Mouse (Mus musculus): ENCODE data around the gene Erp27.
A peak's percentile ranks its signal among the peaks of the same experiment; 100 is the strongest.
"Not testable (repeated sequence)": the region's sequence is repeated elsewhere in the genome, so short reads cannot be mapped to it uniquely, and the experiment has no call there.

Erp27 gene

DNA sequence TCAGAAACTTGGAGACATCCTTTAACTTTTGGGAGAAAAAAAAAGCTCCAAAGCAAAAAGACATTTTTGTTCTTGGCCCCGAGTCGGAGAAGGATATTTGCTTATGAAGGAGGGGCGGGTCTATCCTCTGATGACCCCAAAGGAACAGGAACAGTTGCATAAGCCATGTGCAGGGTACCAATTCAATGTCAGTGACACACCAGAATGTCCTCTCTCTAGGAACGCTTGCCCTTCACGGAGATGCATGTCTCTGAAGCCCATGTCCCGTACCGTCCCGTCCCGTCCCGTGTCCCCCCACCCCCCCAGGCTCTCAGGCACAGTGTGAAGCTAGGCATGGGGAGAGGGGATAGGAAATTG, 15.1 kb downstream of the Erp27 start:
- peak; percentile 71 to 72 for DNase-seq (ENCODE audit: low spot score in 2 of 2)

GRCm38 (mm10) chr6:136906283-136906936, 15.6 kb downstream of the Erp27 start:
- DNase-seq (ENCODE audit: low spot score in 2 of 2), result peak in 1 of 2 experiments; percentile 54

GRCm38 (mm10) chr6:136903885-136904470, 18.0 kb downstream of the Erp27 start:
- DNase-seq (ENCODE audit: low spot score in 2 of 2), result no peak

GRCm38 (mm10) chr6:136902527-136902926, 19.5 kb downstream of the Erp27 start:
- DNase-seq (ENCODE audit: low spot score in 2 of 2), result no peak

DNA sequence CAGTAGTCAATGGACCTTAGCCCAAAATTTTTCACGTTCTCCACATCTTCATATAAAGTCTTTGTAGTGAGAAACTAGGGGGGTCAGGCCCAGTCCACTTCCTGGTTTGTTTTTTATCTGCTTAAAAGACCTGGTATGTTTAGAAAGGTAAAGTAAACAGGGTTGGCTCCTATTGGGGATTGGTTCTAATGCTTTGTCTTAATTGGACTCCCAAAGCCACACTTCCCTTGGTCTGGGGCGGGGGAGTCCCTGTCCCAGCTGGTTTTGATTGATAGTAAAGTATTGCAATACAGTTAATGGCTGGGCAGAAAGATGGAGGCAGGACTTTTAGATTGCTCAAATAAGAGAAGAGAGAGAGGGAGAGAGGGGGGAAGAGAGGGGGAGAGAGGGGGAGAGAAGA, 21.0 kb downstream of the Erp27 start:
- no peak for DNase-seq (ENCODE audit: low spot score in 2 of 2)

- DNase-seq (ENCODE audit: low spot score in 2 of 2), result no peak
Observed at GRCm38 (mm10) chr6:136900369-136901009, 21.5 kb downstream of the Erp27 start.

DNA sequence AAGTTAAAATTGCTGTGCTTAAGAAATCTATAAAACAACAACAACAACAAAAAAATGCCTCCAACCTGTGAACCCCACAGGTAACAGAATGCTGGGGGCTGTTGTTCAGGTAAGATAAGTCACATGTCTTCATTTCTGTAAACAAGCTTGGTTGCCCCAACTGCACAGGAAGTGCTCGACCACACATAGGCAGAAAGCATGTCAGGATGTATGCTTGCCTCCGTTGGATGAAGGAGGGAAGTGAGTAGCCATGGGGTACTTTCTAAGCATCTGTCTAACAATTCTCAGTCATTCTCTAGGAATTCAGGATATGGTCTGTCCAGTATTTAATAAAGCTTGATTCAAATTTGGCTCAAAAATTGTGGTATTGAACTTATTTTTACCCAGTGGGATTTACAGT, 23.0 kb downstream of the Erp27 start:
- DNase-seq (ENCODE audit: low spot score in 2 of 2), result no peak

- DNase-seq (ENCODE audit: low spot score in 2 of 2), result peak in 1 of 2 experiments; percentile 63
Observed at GRCm38 (mm10) chr6:136898222-136898621, 23.8 kb downstream of the Erp27 start.

GRCm38 (mm10) chr6:136897789-136898188, 24.2 kb downstream of the Erp27 start:
- DNase-seq (ENCODE audit: low spot score in 2 of 2), result peak in 1 of 2 experiments; percentile 71

DNA sequence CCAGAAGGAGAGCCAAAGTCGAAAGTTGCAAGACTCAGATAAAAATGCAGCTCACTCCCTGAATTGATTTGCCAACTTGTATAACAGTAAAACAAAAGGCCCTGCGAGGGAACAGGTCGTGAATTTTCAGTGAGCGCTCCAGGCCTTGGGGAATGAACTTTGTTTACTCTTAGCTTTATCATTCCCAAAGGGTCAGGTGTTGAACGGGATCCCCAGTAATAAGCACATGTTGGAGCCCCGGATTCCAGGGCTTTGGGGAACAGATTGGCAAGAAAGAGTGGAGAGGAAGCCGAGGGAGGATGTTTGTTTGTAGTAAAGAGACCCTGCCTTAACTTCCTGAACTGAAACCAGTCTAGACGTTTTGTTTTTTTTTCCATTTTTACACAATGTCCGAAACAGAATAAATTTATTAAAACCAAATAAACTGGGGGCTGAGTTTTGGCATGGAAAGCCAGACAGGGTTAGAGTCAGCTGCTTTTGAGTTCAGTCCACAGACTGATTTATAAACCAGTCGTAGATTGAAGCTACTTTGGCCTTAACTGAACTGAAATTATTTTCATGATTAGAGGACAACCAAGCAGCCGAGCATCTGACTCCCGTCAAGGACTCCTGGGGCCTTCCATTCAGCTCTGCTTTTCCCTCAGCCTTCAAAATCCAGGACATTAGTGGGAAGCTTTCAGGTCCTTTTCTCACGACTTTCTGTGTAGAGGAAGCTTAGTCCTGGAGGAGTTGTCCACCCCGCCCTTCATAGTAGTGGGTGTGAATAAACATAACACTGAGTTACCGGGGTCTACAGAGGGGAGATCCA, 27.2 kb downstream of the Erp27 start:
- DNase-seq (ENCODE audit: low spot score in 2 of 2), result peak; percentile 66 to 75

DNA sequence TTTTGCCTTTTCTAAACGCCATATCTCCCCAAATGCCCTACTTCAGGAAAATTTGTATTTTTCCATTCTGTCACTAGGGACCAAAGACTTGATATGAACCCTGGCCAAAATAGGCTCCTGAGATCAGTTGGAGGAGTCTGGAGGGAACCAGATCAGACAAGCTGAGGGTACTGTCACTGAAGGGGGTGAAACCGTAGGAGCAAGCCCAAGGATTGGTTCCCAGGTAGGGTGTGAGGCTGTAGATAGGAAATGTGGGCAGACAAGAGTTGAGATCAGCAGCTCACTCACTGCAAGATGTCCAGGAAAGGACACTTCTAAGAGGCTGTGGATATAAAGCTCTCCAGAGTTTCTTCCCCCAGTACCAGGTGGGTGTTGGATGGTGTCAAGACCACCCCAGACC, 30.0 kb downstream of the Erp27 start:
- DNase-seq (ENCODE audit: low spot score in 2 of 2), result no peak

DNA sequence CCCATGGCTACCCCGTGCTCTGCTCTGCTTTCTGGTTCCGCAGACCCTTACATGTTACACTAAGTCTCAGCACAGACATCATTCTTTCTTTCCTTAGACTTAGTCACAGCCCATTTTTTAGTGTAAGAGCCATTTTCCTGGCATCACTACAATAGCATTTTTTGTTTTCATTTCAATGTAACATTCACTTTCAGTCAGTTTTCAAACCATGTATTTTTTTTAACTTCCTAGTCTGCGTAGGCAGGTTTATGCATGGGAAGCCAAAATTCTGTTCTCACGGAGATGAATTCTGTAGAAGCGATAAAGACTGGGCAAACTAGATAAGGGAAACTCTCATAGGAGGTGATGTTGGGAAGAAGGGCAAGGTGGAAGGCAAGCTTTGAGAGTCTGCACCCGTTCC, 32.4 kb downstream of the Erp27 start:
- no peak for DNase-seq (ENCODE audit: low spot score in 2 of 2)

DNA sequence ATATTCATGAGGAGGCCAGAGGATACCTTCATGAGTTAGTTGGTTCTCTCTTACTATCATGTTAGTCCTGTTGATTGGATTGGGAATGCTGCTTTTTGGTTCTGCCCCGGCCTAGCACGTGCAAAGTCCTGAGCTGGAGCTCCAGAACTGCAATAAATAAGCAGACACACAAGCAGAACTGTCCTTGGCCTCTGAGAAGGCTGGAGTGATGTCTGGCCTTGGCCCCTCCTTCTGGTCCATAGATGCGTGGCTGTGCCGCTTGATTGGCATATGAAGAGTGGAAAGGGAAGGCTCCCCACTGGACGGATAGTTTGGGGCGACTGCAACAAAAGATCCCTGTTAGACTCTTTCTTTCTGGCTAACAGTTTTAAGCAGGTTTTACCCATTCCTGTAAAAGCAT, 32.9 kb downstream of the Erp27 start:
- no peak for DNase-seq (ENCODE audit: low spot score in 2 of 2)

DNA sequence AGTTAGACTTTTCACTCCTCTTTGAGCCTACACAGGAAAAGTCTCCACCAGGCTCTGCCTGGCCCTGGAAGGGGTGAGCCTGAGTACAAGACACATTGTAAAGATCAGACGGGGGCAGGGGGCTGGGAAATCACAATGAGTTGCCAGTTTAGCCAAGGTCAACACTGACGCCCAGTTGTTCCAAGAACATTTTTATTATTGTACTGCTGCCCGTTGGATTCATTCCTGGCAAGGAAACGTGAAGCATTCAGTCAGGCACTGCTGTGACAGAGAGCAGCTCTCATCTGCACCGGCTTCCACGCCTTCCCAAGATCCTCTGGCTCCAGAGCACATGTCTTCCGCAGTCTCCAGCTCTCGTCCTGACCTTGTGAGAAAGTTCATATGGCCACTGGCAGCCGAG, 34.1 kb downstream of the Erp27 start:
- peak; percentile 92 for DNase-seq (ENCODE audit: low spot score in 2 of 2)

DNA sequence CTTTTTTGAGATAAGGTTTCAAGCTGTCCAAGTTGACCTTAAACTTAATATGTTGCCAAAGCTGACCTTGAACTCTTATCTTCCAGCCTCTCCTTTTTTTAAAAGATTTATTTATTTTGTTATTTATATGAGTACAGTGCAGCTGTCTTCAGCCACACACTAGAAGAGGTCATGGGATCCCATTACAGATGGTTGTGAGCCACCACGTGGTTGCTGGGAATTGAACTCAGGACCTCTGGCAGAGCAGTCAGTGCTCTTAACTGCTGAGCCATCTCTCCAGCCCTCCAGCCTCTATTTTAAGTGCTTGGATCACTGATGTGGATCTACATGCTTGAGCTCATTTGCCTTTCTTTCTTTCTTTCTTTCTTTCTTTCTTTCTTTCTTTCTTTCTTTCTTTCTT, 37.2 kb downstream of the Erp27 start:
- DNase-seq (ENCODE audit: low spot score in 2 of 2), result not testable (repeated sequence)

DNA sequence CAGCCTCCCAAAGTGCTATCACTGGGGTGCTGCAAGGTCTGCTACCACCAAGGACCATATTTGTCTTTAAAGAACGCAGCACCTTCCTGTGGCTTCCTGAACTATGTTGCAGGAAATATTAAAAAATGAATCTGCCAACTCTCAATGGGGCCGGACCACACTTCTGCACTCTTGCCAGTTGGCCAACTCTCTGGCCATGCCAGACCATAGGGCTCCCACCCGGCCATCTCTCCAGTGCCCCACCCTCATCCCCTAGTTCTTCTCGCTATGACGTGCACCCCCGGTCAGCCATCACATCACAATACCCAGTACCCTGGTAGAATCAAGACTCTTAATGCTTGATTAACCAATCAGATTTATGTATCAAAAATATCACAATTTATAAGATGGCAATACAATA, 38.0 kb downstream of the Erp27 start:
- no peak for DNase-seq (ENCODE audit: low spot score in 2 of 2)

- DNase-seq (ENCODE audit: low spot score in 2 of 2), result no peak
Observed at GRCm38 (mm10) chr6:136883431-136883915, 38.5 kb downstream of the Erp27 start.

DNA sequence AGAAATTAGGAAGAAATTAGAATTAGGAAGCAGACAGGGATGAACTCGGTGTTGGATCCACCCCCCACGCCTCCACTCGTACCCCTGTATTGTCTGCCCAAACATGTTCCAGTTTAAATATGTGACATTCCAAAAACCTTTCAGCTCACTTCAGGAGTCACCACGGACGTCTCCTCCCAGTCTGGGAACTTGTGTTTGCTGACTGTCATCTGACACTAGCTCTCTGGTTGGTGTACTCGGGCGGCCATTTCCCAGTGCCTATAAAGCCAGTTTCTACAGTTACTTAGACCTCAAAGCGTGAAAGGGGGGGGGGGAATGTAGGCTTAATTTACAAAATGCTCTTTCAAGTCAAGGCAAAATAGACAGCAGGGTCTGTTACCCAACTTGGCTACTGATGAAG, 40.3 kb downstream of the Erp27 start:
- DNase-seq (ENCODE audit: low spot score in 2 of 2), result no peak

GRCm38 (mm10) chr6:136875670-136876069, 46.3 kb downstream of the Erp27 start, which contains the start of gene Mgp:
Gene Mgp, minus strand, starts transcription at chr6:136875823.
- DNase-seq (ENCODE audit: low spot score in 2 of 2), result peak; percentile 74 to 79

GRCm38 (mm10) chr6:136874599-136874998, 47.4 kb downstream of the Erp27 start:
- no peak for DNase-seq (ENCODE audit: low spot score in 2 of 2)

DNA sequence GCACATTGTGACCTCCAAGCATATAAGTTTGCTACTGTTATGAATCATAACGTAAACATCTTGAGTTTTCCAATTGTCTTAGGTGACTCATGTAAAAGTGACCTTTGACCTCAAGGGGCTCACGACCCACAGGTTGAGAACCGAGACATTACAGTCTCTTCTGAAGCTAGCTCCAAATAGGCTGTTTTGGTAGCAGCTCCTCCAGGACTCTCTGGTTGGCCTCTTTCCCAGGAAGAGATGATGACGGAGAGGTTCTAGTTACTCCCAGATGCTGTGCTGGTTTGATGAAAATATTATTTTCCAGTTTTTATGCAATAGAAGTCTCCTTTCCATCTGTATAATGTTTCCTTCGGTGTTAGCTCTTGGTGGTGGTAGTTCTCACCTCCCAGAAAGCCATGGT, 53.1 kb downstream of the Erp27 start:
- no peak for DNase-seq (ENCODE audit: low spot score in 2 of 2)

DNA sequence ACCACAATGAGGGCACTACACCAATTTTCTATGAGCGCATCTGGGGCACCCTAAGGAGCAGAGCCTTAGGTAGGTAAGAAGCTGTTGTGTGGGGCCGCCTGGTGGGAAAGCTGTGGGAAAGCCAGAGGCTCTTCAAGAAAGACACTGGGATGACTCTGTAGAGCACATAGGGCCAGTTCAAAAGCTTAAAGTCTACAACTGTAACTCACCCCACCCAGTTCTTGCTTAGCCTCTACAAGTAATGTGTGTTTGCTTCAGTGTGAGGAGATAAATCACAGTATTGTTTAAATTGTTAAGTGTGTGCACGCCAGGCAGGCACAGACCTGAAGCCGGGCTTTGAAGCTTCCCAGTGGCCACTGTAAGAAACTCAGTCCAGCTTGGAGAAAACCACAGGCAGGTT, 55.8 kb downstream of the Erp27 start:
- no peak for DNase-seq (ENCODE audit: low spot score in 2 of 2)
